Mouse (Mus musculus): ENCODE results near the gene Ppm1n. TPM values are rescaled to one million over a fixed set of nuclear protein-coding genes. Genes with fewer than 3 reads are reported as not detected.

Ppm1n gene
- polyA plus RNA-seq, 1 experiment, result not detected

- Histone ChIP-seq H3K27ac (ENCODE audit: insufficient read depth, low read length) (no peak overlapping the region), H3K4me1 (ENCODE audit: control insufficient read depth, insufficient read depth, low read length) (no peaks in the 10 kb centered on the region), H3K4me3 (ENCODE audit: insufficient read depth, low read length) (no peak overlapping the region)
- TF ChIP-seq POLR2A (IDR thresholded peaks at IDR 0.05; ENCODE audit: low read depth, low read length) (no peak), CTCF (IDR thresholded peaks at IDR 0.05; ENCODE audit: borderline replicate concordance, insufficient read depth, low read length) (no peak)
Measured at GRCm38 (mm10) chr7:19257390-19258022, 22.4 kb downstream of the Ppm1n start.

GRCm38 (mm10) chr7:19256567-19256966 is 23.3 kb downstream of the Ppm1n start:
- H3K27ac ChIP-seq (ENCODE audit: insufficient read depth, low read length), result no peak overlapping the region
- H3K4me3 ChIP-seq (ENCODE audit: insufficient read depth, low read length), result no peak overlapping the region
- H3K4me1 ChIP-seq (ENCODE audit: control insufficient read depth, insufficient read depth, low read length), result no peaks in the 10 kb centered on the region
- TF ChIP-seq CTCF (IDR thresholded peaks at IDR 0.05; ENCODE audit: borderline replicate concordance, insufficient read depth, low read length) (no peak), POLR2A (IDR thresholded peaks at IDR 0.05; ENCODE audit: low read depth, low read length) (no peak)

- TF ChIP-seq POLR2A (IDR thresholded peaks at IDR 0.05; ENCODE audit: low read depth, low read length), result no peak
- no peak for TF ChIP-seq CTCF (IDR thresholded peaks at IDR 0.05; ENCODE audit: borderline replicate concordance, insufficient read depth, low read length)
- Histone ChIP-seq H3K4me3 (ENCODE audit: insufficient read depth, low read length) (no peak overlapping the region), H3K4me1 (ENCODE audit: control insufficient read depth, insufficient read depth, low read length) (no peaks in the 10 kb centered on the region), H3K27ac (ENCODE audit: insufficient read depth, low read length) (no peak overlapping the region)
Measured at GRCm38 (mm10) chr7:19255395-19255794, 24.5 kb downstream of the Ppm1n start.

GRCm38 (mm10) chr7:19253437-19253836 is 26.4 kb downstream of the Ppm1n start:
- H3K27ac ChIP-seq (ENCODE audit: insufficient read depth, low read length), result no peak overlapping the region
- H3K4me1 ChIP-seq (ENCODE audit: control insufficient read depth, insufficient read depth, low read length), result no peaks in the 10 kb centered on the region
- TF ChIP-seq POLR2A (IDR thresholded peaks at IDR 0.05; ENCODE audit: low read depth, low read length) (no peak), CTCF (IDR thresholded peaks at IDR 0.05; ENCODE audit: borderline replicate concordance, insufficient read depth, low read length) (no peak)
- H3K4me3 ChIP-seq (ENCODE audit: insufficient read depth, low read length), result no peak overlapping the region

GRCm38 (mm10) chr7:19252078-19252477 is 27.8 kb downstream of the Ppm1n start:
- Histone ChIP-seq H3K4me1 (ENCODE audit: control insufficient read depth, insufficient read depth, low read length) (no peaks in the 10 kb centered on the region), H3K4me3 (ENCODE audit: insufficient read depth, low read length) (no peak overlapping the region), H3K27ac (ENCODE audit: insufficient read depth, low read length) (no peak overlapping the region)
- TF ChIP-seq CTCF (IDR thresholded peaks at IDR 0.05; ENCODE audit: borderline replicate concordance, insufficient read depth, low read length) (no peak), POLR2A (IDR thresholded peaks at IDR 0.05; ENCODE audit: low read depth, low read length) (no peak)

GRCm38 (mm10) chr7:19247511-19247910 is 32.4 kb downstream of the Ppm1n start:
- Histone ChIP-seq H3K27ac (ENCODE audit: insufficient read depth, low read length) (no peak overlapping the region), H3K4me1 (ENCODE audit: control insufficient read depth, insufficient read depth, low read length) (no peaks in the 10 kb centered on the region), H3K4me3 (ENCODE audit: insufficient read depth, low read length) (no peak overlapping the region)
- no peak for TF ChIP-seq POLR2A (IDR thresholded peaks at IDR 0.05; ENCODE audit: low read depth, low read length)
- no peak for TF ChIP-seq CTCF (IDR thresholded peaks at IDR 0.05; ENCODE audit: borderline replicate concordance, insufficient read depth, low read length)

- H3K4me3 ChIP-seq (ENCODE audit: insufficient read depth, low read length), result no peak overlapping the region
- H3K27ac ChIP-seq (ENCODE audit: insufficient read depth, low read length), result no peak overlapping the region
- TF ChIP-seq POLR2A (IDR thresholded peaks at IDR 0.05; ENCODE audit: low read depth, low read length) (no peak), CTCF (IDR thresholded peaks at IDR 0.05; ENCODE audit: borderline replicate concordance, insufficient read depth, low read length) (no peak)
- no peaks in the 10 kb centered on the region for H3K4me1 ChIP-seq (ENCODE audit: control insufficient read depth, insufficient read depth, low read length)
Measured at GRCm38 (mm10) chr7:19246855-19247254, 33.0 kb downstream of the Ppm1n start.

GRCm38 (mm10) chr7:19245083-19245482 is 34.8 kb downstream of the Ppm1n start:
- H3K4me1 ChIP-seq (ENCODE audit: control insufficient read depth, insufficient read depth, low read length), result no peaks in the 10 kb centered on the region
- no peak for TF ChIP-seq POLR2A (IDR thresholded peaks at IDR 0.05; ENCODE audit: low read depth, low read length)
- H3K4me3 ChIP-seq (ENCODE audit: insufficient read depth, low read length), result no peak overlapping the region
- no peak overlapping the region for H3K27ac ChIP-seq (ENCODE audit: insufficient read depth, low read length)

GRCm38 (mm10) chr7:19243858-19244257 is 36.0 kb downstream of the Ppm1n start:
- Histone ChIP-seq H3K4me3 (ENCODE audit: insufficient read depth, low read length) (no peak overlapping the region), H3K4me1 (ENCODE audit: control insufficient read depth, insufficient read depth, low read length) (no peaks in the 10 kb centered on the region), H3K27ac (ENCODE audit: insufficient read depth, low read length) (no peak overlapping the region)
- TF ChIP-seq POLR2A (IDR thresholded peaks at IDR 0.05; ENCODE audit: low read depth, low read length) (no peak), CTCF (IDR thresholded peaks at IDR 0.05; ENCODE audit: borderline replicate concordance, insufficient read depth, low read length) (no peak)

- no peak for TF ChIP-seq POLR2A (IDR thresholded peaks at IDR 0.05; ENCODE audit: low read depth, low read length)
- TF ChIP-seq CTCF (IDR thresholded peaks at IDR 0.05; ENCODE audit: borderline replicate concordance, insufficient read depth, low read length), result no peak
- no peaks in the 10 kb centered on the region for H3K4me1 ChIP-seq (ENCODE audit: control insufficient read depth, insufficient read depth, low read length)
- no peak overlapping the region for H3K4me3 ChIP-seq (ENCODE audit: insufficient read depth, low read length)
- H3K27ac ChIP-seq (ENCODE audit: insufficient read depth, low read length), result no peak overlapping the region
Measured at GRCm38 (mm10) chr7:19242005-19242404, 37.9 kb downstream of the Ppm1n start.

All from embryonic fibroblast, embryonic 13.5 days (primary cell).